Mouse (Mus musculus) colon, adult 2 months (tissue): ENCODE data around the gene Smpd2. TPM values are rescaled to one million over a fixed set of nuclear protein-coding genes. Genes with fewer than 3 reads are reported as not detected.

Experiments used
- polyA plus RNA-seq: library from polyadenylated mRNA; depleted of rRNA; stranded (reverse); fragments of >200 nt; gene quantifications from 2 replicates; pipeline ENCODE4 v1.2.3, GENCODE M21; 2012; rRNA removed

Smpd2 gene
- polyA plus RNA-seq, result 68.4 and 83.2 TPM in 2 replicates

DNA sequence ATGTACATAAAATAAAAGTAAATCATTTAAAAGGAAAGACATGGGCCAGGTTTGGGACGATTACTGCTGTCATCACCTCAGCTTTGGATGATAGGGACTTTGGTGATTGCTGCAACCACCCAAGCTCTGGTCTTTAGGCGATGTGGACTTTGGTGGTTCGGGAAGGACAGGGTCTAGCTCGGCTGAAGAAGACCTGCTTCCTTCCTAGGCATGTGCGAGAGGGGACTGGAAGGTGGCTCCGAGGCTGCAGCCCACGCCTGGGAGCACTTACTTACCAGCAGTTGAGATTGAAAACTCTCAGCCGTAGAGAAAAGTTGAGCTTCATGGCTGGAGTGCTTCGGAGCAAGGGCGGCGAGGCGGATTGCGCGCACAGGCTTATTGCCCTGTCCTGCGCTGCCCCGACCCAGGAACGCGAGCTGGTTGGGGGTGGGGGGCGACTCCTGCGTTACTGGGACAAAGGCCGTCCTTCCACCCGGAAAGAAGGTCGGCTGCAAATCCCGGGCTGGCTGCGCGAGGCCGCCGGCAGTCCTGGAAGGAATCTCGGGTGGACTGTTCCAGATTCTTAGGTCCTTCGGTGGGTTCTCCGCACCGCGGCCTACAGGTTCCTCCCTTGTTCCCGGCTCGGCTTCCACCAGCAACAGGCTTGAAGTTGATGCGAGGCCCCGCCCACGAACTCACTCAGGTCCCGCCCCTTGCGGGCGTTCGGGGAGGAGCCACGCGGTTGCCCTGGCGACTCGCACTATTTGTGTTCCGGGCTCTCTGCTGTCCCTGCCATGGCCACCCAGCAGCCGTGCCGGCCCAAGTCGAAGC, at the start of gene Smpd2, which contains the start of gene Ppil6:
Gene Smpd2, minus strand, starts transcription at position 662 of the 810 bp plus-strand sequence.
Gene Ppil6, plus strand, starts transcription at position 732 of the 810 bp plus-strand sequence.

DNA sequence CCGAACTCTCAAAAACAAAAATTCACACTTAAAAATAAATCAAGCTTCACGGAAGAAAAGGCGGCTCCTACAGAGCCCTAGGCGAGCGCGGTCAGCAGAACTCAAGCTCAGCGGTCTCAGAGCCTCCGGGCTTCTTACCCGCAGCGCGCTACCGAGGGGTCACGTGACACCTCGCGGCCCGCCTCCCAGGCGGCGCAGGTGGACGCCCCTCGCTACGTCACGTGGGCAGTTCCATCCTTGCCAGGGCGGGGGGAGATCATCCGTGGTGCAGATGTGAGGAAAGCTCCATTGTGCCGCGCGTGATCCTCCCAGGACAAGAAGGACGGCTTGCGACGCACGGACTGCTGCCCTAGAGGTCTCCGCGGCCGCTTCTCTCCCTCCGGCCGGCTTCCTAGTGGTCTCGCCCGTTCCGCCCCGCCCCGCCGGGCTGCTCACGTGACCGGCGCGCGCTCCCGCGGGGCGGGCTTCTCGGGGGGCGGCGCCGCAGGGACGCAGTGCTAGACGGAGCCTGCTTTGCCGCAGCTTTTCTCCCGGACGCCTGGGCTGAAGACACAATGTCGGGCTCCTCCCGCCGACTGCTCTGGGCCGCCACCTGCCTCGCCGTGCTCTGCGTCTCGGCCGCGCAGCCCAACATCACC, 28.9 kb upstream of the Smpd2 start, which contains the start of gene Cd164:
Gene Cd164, plus strand, starts transcription at position 434 of the 638 bp plus-strand sequence.

DNA sequence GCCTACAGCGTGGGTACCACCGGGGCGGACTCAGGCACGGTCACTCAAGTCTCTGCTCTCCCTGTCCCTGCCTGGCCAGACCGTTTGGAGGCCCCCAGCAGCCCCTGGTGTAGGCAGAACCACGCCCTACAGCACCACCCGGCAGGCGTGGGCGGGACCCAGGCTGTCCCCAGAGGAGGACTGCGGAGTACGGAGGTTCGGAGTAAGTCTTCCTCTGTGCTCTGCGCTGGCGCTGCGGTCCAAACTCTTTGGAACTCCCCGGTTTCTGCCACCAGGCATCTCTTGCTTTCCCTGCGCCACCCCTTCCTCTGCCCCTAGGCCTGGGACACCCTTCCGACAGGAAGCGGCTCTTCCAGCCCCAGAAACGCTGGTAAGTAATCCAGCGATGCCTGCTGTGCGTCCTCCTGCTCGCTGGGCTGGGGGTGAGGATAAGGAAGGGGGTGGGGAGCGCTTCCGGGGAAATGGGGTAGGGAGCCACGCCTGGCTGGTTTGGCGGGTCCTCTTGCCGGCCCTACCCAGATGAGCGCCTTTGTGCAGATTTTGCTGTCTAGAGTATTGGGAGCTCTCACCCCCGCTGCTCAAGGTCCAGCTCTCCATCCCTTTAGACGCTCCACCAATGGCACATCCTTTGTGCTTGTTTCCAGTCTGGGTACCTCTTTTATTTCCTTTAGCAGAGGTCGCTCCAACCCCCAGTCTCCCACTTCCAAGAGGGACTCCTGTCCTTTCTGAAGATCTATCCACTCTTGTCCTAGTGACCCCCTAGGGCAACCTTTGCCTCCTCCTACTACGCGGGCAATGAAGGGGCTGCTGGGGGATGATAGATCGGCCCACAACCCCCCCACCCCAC, 13.8 kb downstream of the Smpd2 start, which contains the start of gene Mical1:
Gene Mical1, plus strand, starts transcription at position 144 of the 847 bp plus-strand sequence.

DNA sequence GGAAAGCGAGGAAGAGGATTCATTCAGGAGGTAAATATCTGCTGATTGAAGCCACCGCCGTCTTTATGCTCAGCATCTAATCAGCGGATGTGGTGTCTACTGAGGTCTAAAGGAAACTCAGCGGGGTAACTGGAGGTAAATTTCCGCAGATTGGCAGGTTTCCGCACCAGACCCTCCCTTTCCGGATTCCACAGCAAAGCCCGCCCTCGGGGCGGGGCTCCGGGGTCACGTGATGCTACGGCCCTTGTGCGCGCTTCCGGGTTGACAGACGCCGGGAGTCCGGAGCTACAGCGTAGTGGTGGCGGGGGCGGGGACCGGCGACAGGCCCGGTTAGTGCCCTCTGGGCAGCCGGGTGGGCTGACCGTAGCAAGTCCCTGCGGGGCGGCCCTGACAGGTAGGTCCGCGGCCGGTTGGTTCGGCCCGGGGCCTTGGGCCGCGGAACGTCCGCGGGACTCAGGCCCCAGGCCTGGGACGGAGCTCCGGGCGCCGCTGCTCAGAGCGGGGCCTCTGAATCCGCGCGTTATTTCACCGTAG, 40.0 kb downstream of the Smpd2 start, which contains the start of gene Zbtb24:
Gene Zbtb24, plus strand, starts transcription at position 247 of the 534 bp plus-strand sequence.

Other genes starting within 250 kb of the Smpd2 start
- 7.2 and 8.5 TPM in 2 replicates for gene Fig4, start 187.1 kb downstream of the Smpd2 start, polyA plus RNA-seq
- not detected in 2 replicates for gene Ak9, start 186.4 kb downstream of the Smpd2 start, polyA plus RNA-seq
- gene Zbtb24, start 40.0 kb downstream of the Smpd2 start, polyA plus RNA-seq, result 12.5 and 14.8 TPM in 2 replicates
- 53.2 TPM in 2 replicates for gene Mical1, start 14.1 kb downstream of the Smpd2 start, polyA plus RNA-seq
- gene Ppil6, start 70 bp upstream of the Smpd2 start, polyA plus RNA-seq, result 0.34 and 0.50 TPM in 2 replicates
- 87.3 and 106 TPM in 2 replicates for gene Cd164, start 29.0 kb upstream of the Smpd2 start, polyA plus RNA-seq
- gene Ccdc162, start 226.3 kb upstream of the Smpd2 start, polyA plus RNA-seq, result 0.31 and 0.55 TPM in 2 replicates